Mouse (Mus musculus) kidney, postnatal 10 days (tissue): ENCODE results near the gene Plod3.
A peak's percentile ranks its signal among the peaks of the same experiment; 100 is the strongest.

Source experiments
- DNase-seq: peaks from one replicate; pipeline ENCODE4 v3.0.0; 2021; ENCODE audit warnings: mixed read lengths

The Plod3 gene

GRCm38 (mm10) chr5:137028561-137029272 is 41.9 kb downstream of the Plod3 start:
- no peak for DNase-seq

GRCm38 (mm10) chr5:137029273-137029585 is 42.4 kb downstream of the Plod3 start:
- no peak for DNase-seq

GRCm38 (mm10) chr5:137029643-137030415 is 43.0 kb downstream of the Plod3 start:
- peak; percentile 99 for DNase-seq

DNA sequence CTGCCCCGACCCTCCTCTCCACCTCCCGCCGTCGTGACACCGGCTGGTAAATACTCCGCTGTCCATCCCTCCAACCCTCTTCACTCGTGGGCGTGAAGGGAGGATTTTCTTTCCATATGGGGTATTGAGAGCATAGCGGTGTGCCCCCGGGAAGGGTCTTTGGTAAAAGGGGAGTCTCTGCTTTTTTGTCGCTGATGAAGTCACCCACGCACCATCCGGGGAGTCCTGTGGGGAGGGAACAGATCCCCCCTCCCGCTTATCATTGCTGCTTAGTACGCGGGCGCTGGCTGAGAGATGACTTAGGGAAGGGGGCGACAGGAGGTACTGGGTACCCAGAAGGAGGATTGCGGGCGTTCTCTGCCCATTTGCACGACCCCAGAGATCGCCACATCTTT is 43.6 kb downstream of the Plod3 start:
- no peak for DNase-seq

DNA sequence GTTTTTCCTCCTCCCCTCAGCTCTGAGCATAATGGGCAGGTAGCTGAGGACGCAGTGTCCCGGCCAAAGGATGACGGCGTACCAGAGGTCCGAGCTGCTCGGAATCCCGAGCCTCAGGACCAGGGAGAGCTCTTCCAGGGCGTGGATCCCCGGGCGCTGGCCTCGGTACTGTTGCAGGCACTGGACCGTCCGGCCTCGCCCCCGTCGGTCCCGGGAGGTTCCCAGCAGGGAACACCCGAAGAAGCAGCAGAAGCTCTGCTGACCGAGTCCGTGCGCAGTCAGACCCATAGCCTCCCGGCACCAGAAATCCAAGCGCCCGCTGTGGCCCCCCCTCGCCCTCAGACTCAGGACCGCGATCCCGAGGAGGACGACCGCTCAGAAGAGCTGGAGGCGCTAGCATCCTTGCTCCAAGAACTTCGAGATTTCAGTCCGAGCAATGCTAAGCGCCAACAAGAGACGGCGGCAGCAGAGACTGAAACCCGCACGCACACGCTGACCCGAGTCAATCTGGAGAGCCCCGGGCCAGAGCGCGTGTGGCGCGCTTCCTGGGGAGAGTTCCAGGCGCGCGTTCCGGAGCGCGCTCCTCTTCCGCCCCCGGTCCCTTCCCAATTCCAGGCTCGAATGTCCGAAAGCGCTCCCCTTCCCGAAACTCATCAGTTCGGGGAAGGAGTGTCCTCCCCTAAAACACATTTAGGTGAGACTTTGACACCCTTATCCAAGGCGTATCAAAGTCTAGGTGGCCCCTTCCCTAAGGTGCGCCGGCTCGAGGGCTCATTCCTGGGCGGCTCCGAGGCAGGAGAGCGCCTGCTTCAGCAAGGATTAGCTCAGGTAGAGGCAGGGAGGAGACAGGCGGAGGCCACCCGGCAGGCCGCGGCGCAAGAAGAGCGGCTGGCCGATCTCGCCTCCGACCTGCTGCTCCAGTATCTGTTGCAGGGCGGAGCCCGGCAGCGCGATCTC is 44.5 kb downstream of the Plod3 start:
- DNase-seq: peak; percentile 73

- DNase-seq: peak; percentile 41
Measured at GRCm38 (mm10) chr5:137032033-137032421, 45.2 kb downstream of the Plod3 start.

DNA sequence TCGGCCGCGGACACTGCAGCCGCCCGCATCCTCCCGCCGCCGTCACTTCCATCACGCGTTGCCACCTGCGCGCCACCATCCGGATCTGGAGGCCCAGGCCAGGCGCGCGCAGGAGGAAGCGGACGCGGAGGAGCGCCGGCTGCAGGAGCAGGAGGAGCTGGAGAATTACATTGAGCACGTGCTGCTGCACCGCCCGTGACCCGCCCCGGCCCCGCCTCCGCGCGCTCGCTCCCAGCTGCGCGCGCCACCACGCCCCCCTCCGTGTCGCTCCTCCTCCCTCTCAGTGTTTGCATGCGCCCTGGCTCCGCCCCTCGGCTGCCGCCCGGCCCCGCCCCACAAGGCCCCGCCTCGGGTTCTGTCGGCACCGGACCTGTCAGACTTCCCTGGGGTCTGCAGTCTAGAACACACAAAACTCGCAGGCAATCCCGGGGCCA is 45.8 kb downstream of the Plod3 start:
- peak; percentile 96 for DNase-seq

DNA sequence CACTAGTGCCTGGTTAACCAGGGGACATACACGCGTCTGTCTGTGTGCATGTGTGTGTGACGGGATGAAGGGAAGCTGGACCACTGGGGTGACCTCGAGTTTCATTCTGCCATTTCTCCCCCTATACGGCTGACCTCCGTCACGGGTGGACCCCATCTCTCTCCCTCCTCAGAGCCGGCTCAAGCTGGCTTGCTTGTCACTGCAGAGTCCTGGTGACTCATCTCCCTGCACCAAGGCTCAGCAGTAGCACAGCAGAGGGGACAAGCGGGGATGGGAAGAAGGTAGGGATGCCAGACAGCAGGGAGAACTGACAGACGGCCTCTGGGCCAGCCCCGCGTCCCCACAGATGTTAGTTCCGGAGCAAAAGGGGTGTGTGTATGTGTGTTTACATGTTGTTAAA is 49.4 kb downstream of the Plod3 start:
- no peak for DNase-seq

- no peak for DNase-seq
Measured at GRCm38 (mm10) chr5:137039453-137039852, 52.6 kb downstream of the Plod3 start.

- DNase-seq: no peak
Measured at GRCm38 (mm10) chr5:137041442-137041841, 54.6 kb downstream of the Plod3 start.

- DNase-seq: no peak
Measured at GRCm38 (mm10) chr5:137043997-137044396, 57.2 kb downstream of the Plod3 start.

- peak; percentile 98 for DNase-seq
Measured at GRCm38 (mm10) chr5:137045402-137046323, 58.8 kb downstream of the Plod3 start, which contains the start of gene Ap1s1. Gene Ap1s1, minus strand, starts transcription at chr5:137046135.
